Mouse (Mus musculus): ENCODE results near the gene Synrg. TPM values are rescaled to one million over a fixed set of nuclear protein-coding genes. Genes with fewer than 3 reads are reported as not detected.

Gene Synrg
- 21.5 and 22.8 TPM in 2 replicates for polyA plus RNA-seq (2014; fragmentation: Nextera tagmentation; extraction: Ambion mirVana)

DNA sequence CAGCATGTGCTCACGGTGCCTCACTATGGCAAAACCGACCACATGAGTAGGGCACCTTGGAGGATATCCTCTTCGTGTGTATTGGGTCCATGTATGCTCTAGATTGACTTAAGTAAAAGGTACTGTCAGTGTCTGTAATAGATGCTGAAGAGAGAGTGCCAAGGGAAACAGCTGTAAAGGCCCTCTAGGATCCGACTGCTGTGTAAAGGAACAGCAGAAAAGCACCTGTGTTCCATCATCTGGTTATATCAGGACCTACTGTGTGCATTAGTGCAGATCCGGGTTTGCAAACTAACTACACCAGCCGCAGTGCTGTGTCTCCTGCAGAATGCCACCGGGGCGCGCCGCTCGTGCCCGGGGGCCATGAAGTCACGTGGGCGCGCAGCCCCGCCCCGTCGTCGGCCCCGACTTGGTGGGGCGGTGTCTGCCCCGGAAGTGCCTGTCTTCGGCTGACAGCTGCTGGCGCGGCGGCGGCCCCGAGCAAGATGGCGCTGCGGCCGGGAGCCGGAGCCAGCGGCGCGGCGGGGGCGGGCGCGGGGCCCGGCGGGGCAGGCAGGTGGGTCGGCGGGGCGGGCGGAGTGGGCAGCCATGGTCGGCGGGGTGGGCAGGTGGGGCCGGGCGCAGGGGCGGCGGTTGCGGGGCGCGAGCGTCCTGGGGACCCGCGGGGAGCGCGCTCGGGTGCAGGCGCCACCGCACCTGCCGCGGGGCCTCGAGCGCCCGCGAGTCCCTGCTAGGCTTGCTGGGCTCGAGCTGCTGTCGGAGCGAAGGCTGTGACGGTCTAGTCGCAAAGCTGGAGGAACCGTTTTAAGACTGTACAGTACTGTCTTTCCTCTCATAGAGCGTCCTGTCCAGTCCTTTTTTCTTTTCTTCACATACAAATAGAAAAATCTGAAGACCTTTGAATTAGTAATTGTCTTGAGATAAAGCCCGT, at the start of gene Synrg:
Synrg (plus strand) TSS at position 438 of the 931 bp plus-strand sequence.
- no peaks in the 10 kb centered on the region for H3K9me3 ChIP-seq (ENCODE audit: control insufficient read depth, low read length)
- peak within 1 kb of the TSS; percentile 82 for H3K27ac ChIP-seq (ENCODE audit: low read depth, low read length)
- peak within 1 kb of the TSS; percentile 58 for H3K4me3 ChIP-seq (ENCODE audit: low read depth, low read length)
- 3% methylated on average over 43 of the region's 76 CpGs for WGBS
- peak within 1 kb of the TSS; percentile 52 for H3K4me2 ChIP-seq (replicated peaks; ENCODE audit: low read depth, low read length)
- DNase-seq (ENCODE audit: low spot score), result peak; percentile 95
- H3K27me3 ChIP-seq (ENCODE audit: control insufficient read depth, insufficient read depth, low read length), result no peaks in the 10 kb centered on the region
- peak; percentile 92 for ATAC-seq (ENCODE audit: low FRiP score)
- peak within 1 kb of the TSS; percentile 84 for H3K9ac ChIP-seq (ENCODE audit: low read depth, low read length)
- H3K4me1 ChIP-seq (replicated peaks; ENCODE audit: control insufficient read depth, insufficient read depth, low read length), result no peaks in the 10 kb centered on the region; the same call in 1 of the 2 replicates
- peaks cover 3% of the 10 kb centered on the region; the same call in 1 of the 2 replicates for H3K36me3 ChIP-seq (ENCODE audit: control insufficient read depth, insufficient read depth, low read length)

DNA sequence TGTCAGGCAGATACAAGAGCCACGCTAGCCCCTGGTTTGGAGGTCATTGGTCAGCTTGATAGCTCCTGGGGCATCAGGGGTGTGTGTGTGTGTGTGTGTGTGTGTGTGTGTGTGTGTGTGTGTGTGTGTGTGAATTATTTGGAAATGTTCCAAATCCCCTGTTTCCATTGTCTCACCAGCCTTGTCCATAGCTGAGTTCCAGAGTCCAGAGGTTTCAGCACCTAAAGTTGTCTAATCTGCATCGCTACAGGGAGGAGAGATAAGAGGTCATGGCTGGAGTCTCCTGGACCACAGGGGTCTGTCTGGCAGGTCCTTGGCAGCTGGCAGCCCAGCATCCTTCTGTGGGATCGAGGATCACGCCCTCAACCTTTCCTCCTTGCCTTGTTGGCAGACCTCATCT, 49.7 kb upstream of the Synrg start:
- H3K9ac ChIP-seq (ENCODE audit: low read depth, low read length), result no peak overlapping the region
- 86% methylated on average over 4 of the region's 4 CpGs for WGBS
- no peak for ATAC-seq (ENCODE audit: low FRiP score)

DNA sequence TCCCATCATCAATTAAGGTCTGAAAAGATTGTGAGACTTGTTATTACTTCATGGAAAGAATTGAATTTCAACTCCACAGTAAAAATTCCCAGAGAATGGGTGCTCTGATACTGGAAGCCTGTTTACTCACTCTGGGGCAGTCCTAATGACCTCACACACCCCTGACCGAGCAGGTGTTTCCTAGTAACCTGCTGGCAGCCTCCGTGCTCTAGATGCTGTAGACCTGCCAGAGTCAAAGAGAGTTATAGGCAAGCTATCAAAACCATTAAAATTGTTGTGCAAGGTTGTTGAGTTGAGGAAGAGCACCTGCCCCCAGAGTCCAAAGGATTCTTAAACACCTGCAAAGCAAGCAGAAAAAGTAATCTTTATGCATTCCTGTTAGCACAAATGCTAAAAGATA, 41.6 kb upstream of the Synrg start:
- no peaks in the 10 kb centered on the region for H3K27me3 ChIP-seq (ENCODE audit: control insufficient read depth, insufficient read depth, low read length)
- H3K27ac ChIP-seq (ENCODE audit: low read depth, low read length), result no peak overlapping the region
- H3K4me2 ChIP-seq (replicated peaks; ENCODE audit: low read depth, low read length), result no peak overlapping the region
- H3K36me3 ChIP-seq (ENCODE audit: control insufficient read depth, insufficient read depth, low read length), result no peaks in the 10 kb centered on the region
- ATAC-seq (ENCODE audit: low FRiP score), result no peak
- no peak overlapping the region for H3K9ac ChIP-seq (ENCODE audit: low read depth, low read length)
- no peaks in the 10 kb centered on the region; the same call in 1 of the 2 replicates for H3K4me1 ChIP-seq (replicated peaks; ENCODE audit: control insufficient read depth, insufficient read depth, low read length)
- no peak overlapping the region for H3K4me3 ChIP-seq (ENCODE audit: low read depth, low read length)
- DNase-seq (ENCODE audit: low spot score), result no peak
- no peaks in the 10 kb centered on the region for H3K9me3 ChIP-seq (ENCODE audit: control insufficient read depth, low read length)
- 78% methylated on average over 2 of the region's 2 CpGs for WGBS

More for the DNA sequence above, 49.7 kb upstream of the Synrg start:
- DNase-seq (ENCODE audit: low spot score), result no peak
- H3K4me3 ChIP-seq (ENCODE audit: low read depth, low read length), result no peak overlapping the region
- H3K4me2 ChIP-seq (replicated peaks; ENCODE audit: low read depth, low read length), result no peak overlapping the region
- H3K36me3 ChIP-seq (ENCODE audit: control insufficient read depth, insufficient read depth, low read length), result no peaks in the 10 kb centered on the region
- H3K27me3 ChIP-seq (ENCODE audit: control insufficient read depth, insufficient read depth, low read length), result no peaks in the 10 kb centered on the region
- no peak overlapping the region for H3K27ac ChIP-seq (ENCODE audit: low read depth, low read length)
- H3K4me1 ChIP-seq (replicated peaks; ENCODE audit: control insufficient read depth, insufficient read depth, low read length), result no peaks in the 10 kb centered on the region
- H3K9me3 ChIP-seq (ENCODE audit: control insufficient read depth, low read length), result no peaks in the 10 kb centered on the region

DNA sequence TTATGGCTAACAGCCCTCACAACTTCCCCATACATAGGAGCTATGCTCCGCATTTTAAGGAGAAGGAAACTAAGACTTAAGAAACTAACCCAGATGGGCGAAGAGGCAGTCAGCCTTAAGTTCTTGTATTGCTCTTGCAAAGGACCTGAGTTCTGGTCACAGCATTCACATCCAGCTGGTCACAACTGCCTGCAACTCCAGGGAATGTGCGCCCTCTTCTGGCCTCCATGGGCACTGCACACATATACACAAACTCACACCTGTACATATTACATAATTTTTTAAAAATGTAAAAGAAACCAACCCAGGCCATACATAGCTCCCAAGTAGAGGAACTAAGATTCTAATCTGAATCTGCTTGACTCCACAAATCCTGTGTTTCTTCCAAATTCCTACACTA, 37.1 kb upstream of the Synrg start:
- no peak overlapping the region for H3K27ac ChIP-seq (ENCODE audit: low read depth, low read length)
- no peak overlapping the region for H3K9ac ChIP-seq (ENCODE audit: low read depth, low read length)
- H3K4me2 ChIP-seq (replicated peaks; ENCODE audit: low read depth, low read length), result no peak overlapping the region
- no peaks in the 10 kb centered on the region for H3K9me3 ChIP-seq (ENCODE audit: control insufficient read depth, low read length)
- no peak for ATAC-seq (ENCODE audit: low FRiP score)
- no peaks in the 10 kb centered on the region for H3K27me3 ChIP-seq (ENCODE audit: control insufficient read depth, insufficient read depth, low read length)
- no peaks in the 10 kb centered on the region; the same call in 1 of the 2 replicates for H3K4me1 ChIP-seq (replicated peaks; ENCODE audit: control insufficient read depth, insufficient read depth, low read length)
- no peak overlapping the region for H3K4me3 ChIP-seq (ENCODE audit: low read depth, low read length)
- 60% methylated on average over 3 of the region's 3 CpGs for WGBS
- DNase-seq (ENCODE audit: low spot score), result peak; percentile 35
- no peaks in the 10 kb centered on the region for H3K36me3 ChIP-seq (ENCODE audit: control insufficient read depth, insufficient read depth, low read length)

DNA sequence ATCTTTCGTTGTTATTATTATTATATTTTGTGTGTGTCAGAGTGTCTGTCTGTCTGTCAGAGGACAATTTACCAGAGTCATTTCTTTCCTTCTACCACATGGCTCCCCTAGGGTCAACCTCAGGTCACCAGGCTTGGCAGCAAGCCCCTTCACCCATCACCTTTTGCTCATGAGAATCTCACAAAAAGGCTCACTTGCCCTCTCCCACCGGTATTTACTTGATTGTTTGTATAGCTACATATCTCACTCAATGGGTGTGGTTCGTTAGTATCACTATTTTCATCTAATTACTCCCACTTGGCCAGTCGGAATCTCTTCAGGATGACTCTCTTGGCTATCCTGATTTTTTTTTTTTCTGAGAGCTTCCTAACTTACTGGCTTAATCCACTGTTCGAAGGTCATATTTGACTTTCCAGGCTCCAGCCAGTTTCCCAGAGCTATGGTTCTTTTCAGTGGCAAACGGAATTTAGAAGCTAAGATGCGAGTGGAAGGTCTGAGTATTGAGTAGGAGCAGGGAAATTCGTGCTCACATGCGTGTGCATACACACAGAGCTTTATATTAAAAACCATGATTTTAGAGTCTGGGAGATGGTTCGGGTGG, 31.6 kb upstream of the Synrg start:
- DNase-seq (ENCODE audit: low spot score), result no peak
- no peak overlapping the region for H3K27ac ChIP-seq (ENCODE audit: low read depth, low read length)
- H3K36me3 ChIP-seq (ENCODE audit: control insufficient read depth, insufficient read depth, low read length), result no peaks in the 10 kb centered on the region
- no peaks in the 10 kb centered on the region for H3K4me1 ChIP-seq (replicated peaks; ENCODE audit: control insufficient read depth, insufficient read depth, low read length)
- H3K9ac ChIP-seq (ENCODE audit: low read depth, low read length), result no peak overlapping the region
- H3K27me3 ChIP-seq (ENCODE audit: control insufficient read depth, insufficient read depth, low read length), result no peaks in the 10 kb centered on the region
- H3K9me3 ChIP-seq (ENCODE audit: control insufficient read depth, low read length), result no peaks in the 10 kb centered on the region
- WGBS, result 82% methylated on average over 10 of the region's 10 CpGs
- H3K4me2 ChIP-seq (replicated peaks; ENCODE audit: low read depth, low read length), result no peak overlapping the region
- no peak overlapping the region for H3K4me3 ChIP-seq (ENCODE audit: low read depth, low read length)
- ATAC-seq (ENCODE audit: low FRiP score), result no peak

DNA sequence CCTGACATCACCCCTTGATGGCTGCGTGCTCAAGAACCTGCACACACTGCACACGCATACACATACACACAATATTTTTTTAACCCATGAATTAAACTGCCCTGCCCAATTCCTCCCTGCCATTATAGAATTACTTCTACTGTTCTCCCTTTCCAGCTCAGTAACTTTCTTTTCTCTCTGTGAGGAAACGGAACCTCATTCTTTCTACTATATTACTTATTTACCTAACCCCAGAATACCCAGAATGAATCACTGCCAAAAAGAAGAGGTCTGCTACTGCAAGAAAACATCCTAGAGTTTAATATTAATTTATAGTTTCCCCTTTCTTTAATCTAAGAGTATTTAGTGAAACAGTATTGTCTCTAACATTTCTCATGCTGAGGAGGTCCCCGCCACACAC, 30.9 kb upstream of the Synrg start:
- WGBS, result 90% methylated on average over 4 of the region's 4 CpGs
- no peak for DNase-seq (ENCODE audit: low spot score)
- no peak overlapping the region for H3K4me2 ChIP-seq (replicated peaks; ENCODE audit: low read depth, low read length)
- H3K9me3 ChIP-seq (ENCODE audit: control insufficient read depth, low read length), result no peaks in the 10 kb centered on the region
- no peaks in the 10 kb centered on the region for H3K36me3 ChIP-seq (ENCODE audit: control insufficient read depth, insufficient read depth, low read length)
- no peak for ATAC-seq (ENCODE audit: low FRiP score)
- H3K27ac ChIP-seq (ENCODE audit: low read depth, low read length), result no peak overlapping the region
- H3K9ac ChIP-seq (ENCODE audit: low read depth, low read length), result no peak overlapping the region
- H3K4me3 ChIP-seq (ENCODE audit: low read depth, low read length), result no peak overlapping the region
- no peaks in the 10 kb centered on the region for H3K4me1 ChIP-seq (replicated peaks; ENCODE audit: control insufficient read depth, insufficient read depth, low read length)
- no peaks in the 10 kb centered on the region for H3K27me3 ChIP-seq (ENCODE audit: control insufficient read depth, insufficient read depth, low read length)

DNA sequence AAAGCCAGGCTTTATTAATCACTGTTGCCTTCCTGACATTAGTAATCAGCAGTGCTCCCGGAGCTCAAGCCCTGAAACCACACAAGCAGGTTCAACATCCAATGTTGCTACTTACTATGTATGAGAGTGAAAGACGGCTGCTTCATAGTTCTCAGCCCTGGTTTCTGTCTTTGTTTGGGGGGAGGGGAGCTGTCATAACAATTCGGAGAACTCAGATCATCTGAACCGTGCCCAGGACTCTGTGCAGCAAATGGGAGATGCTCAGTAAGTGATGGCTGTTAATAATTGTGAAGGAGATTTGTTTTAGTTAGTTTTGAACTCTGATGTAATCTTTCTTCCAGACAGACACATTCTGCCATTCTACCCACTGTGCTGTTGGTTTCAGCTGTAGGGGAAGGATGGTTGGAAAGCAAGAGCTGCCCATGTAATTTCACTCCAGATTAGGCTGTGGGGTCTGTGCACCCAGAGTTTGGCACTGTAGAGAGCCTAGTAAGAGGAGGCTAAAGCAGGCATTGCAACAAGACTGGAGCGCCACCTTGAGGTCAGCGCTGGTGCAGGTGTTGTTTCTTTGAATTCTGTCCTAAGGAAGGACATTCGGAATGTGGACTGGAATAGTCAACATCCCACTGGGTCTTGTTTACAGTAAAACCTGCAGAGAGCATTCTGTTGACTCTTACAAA, 28.1 kb upstream of the Synrg start:
- Histone ChIP-seq H3K4me1 (replicated peaks; ENCODE audit: control insufficient read depth, insufficient read depth, low read length) (no peaks in the 10 kb centered on the region), H3K4me3 (ENCODE audit: low read depth, low read length) (no peak overlapping the region), H3K4me2 (replicated peaks; ENCODE audit: low read depth, low read length) (no peak overlapping the region), H3K9ac (ENCODE audit: low read depth, low read length) (no peak overlapping the region), H3K9me3 (ENCODE audit: control insufficient read depth, low read length) (no peaks in the 10 kb centered on the region), H3K27ac (ENCODE audit: low read depth, low read length) (no peak overlapping the region), H3K27me3 (ENCODE audit: control insufficient read depth, insufficient read depth, low read length) (no peaks in the 10 kb centered on the region), H3K36me3 (ENCODE audit: control insufficient read depth, insufficient read depth, low read length) (no peaks in the 10 kb centered on the region)
- peak; percentile 89 for DNase-seq (ENCODE audit: low spot score)
- ATAC-seq (ENCODE audit: low FRiP score), result no peak
- WGBS, result 30% methylated on average over 7 of the region's 7 CpGs

DNA sequence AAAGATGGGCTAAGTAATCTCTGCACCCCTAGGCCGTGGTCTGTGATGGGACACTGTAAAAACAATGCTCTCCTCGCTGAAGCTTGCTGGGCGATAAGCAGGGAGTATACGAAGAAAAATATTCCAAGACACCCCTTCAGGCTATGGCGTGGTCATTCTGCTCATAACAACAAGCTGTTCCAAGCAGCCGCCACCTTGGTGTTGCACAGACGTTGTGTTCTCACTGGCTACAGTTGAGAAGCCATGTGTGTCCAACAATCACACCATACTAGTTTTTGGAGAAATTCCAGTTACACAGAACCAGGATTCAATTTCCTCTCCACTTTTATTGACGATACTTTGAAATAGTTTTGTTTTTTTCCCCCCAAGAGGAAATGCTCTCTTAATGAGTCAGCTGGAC, 25.7 kb upstream of the Synrg start:
- H3K4me2 ChIP-seq (replicated peaks; ENCODE audit: low read depth, low read length), result no peak overlapping the region
- H3K9me3 ChIP-seq (ENCODE audit: control insufficient read depth, low read length), result no peaks in the 10 kb centered on the region
- no peak for ATAC-seq (ENCODE audit: low FRiP score)
- DNase-seq (ENCODE audit: low spot score), result no peak
- H3K4me3 ChIP-seq (ENCODE audit: low read depth, low read length), result no peak overlapping the region
- H3K36me3 ChIP-seq (ENCODE audit: control insufficient read depth, insufficient read depth, low read length), result no peaks in the 10 kb centered on the region
- 85% methylated on average over 8 of the region's 8 CpGs for WGBS
- H3K4me1 ChIP-seq (replicated peaks; ENCODE audit: control insufficient read depth, insufficient read depth, low read length), result no peaks in the 10 kb centered on the region
- no peak overlapping the region for H3K27ac ChIP-seq (ENCODE audit: low read depth, low read length)
- no peaks in the 10 kb centered on the region for H3K27me3 ChIP-seq (ENCODE audit: control insufficient read depth, insufficient read depth, low read length)
- no peak overlapping the region for H3K9ac ChIP-seq (ENCODE audit: low read depth, low read length)

All from hindbrain, embryonic 11.5 days (tissue).